Mouse (Mus musculus): ENCODE measurements around the gene Ftcd.

DNA sequence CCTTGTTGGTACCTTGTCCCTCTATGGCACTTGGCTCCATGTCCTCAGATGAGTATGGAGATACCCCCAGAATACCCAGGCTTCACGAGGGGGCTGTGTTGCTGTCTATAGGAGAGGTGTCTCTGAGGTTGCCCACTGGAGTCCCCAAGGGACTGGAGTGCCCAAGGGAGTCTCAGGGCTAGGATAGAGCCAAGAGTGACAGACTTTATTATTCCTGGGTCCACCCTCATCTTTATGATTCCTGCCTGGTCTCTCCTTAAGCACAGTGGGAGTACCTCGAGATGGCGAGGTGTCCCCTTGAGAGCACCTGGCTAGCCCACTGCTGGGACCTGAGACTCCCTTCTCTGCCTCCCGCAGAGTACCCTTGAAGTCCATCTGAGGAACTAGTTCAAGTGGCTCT lies 47.0 kb downstream of the Ftcd start:
- no peak for TF ChIP-seq CTCF (IDR thresholded peaks at IDR 0.05; ENCODE audit: low read depth)
- no peak for TF ChIP-seq EP300 (IDR thresholded peaks at IDR 0.05; ENCODE audit: low read depth)
